Mouse (Mus musculus): ENCODE measurements around the gene Tbl1x. TPM values are rescaled to one million over a fixed set of nuclear protein-coding genes. Genes with fewer than 3 reads are reported as not detected.
A peak's percentile ranks its signal among the peaks of the same experiment; 100 is the strongest.

Tbl1x gene
- polyA plus RNA-seq (2015; fragmentation: Nextera tagmentation; extraction: Ambion mirVana) = 44.0 and 46.0 TPM in 2 replicates

DNA sequence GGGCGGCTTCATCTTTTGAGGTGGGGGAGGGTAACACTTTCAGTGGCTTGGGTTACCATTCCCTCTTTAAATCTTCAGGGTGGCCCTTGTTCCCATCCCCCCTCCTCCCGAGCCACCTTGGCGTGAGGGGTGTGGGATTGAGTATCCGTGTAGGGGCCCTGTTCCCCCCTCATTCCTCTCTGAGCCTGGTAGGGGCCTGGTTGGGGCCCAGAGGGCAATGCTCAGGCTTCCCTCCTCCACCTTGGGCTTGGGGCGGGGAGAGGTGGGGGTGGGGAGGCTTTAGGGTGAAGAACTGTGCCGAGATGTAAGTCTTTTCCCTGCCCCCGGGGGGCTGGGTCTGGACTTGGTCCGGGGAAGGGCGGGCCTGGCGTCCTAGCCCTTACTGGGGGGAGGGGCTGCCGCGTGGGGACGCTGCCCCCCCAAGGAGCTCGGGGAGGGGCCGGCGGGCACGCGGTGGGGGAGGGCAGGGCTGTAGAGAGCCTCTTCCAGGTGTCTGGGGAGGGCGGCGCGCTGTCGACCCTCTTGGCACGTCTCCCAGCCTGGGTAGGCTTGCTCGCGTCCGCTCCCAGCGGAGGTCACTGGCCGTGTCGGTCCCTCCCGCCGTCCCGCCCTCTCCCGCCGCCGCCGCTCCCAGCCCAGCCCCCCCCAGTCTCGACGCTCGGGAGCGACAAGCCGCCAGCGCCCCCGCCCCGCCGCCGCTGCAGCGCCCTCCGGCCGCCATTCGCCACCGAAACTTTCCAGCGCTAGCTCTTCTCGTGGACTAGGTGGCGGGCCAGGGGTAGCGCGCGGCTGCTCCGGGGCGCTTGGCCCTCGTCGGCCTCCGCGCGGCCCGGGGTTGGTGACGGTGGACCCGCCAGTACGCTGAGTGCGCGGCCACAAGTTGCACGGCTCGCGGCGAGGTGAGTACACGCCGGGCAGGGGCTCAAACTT is at the start of gene Tbl1x:
Gene Tbl1x (plus strand): TSS at position 643 of the 930 bp plus-strand sequence.
- peak within 1 kb of the TSS; percentile 61 for H3K4me3 ChIP-seq
- WGBS = 15% methylated on average over 36 of the region's 76 CpGs
- peak within 1 kb of the TSS; percentile 97 for H3K27ac ChIP-seq
- H3K9ac ChIP-seq = peak within 1 kb of the TSS; percentile 82
- H3K36me3 ChIP-seq = no peaks in the 10 kb centered on the region
- H3K27me3 ChIP-seq = no peaks in the 10 kb centered on the region
- H3K4me1 ChIP-seq (replicated peaks) = peaks cover 18% of the 10 kb centered on the region
- peak within 1 kb of the TSS; percentile 62 for H3K4me2 ChIP-seq
- H3K9me3 ChIP-seq = no peaks in the 10 kb centered on the region
- peak; percentile 71 for ATAC-seq (ENCODE audit: low FRiP score)

GRCm38 (mm10) chrX:77469216-77469615 is 41.6 kb upstream of the Tbl1x start:
- Histone ChIP-seq H3K4me2 (no peak overlapping the region), H3K9me3 (no peaks in the 10 kb centered on the region), H3K9ac (no peak overlapping the region), H3K4me3 (no peak overlapping the region), H3K27ac (no peak overlapping the region), H3K27me3 (no peaks in the 10 kb centered on the region), H3K4me1 (replicated peaks) (no peaks in the 10 kb centered on the region), H3K36me3 (no peaks in the 10 kb centered on the region)
- ATAC-seq (ENCODE audit: low FRiP score) = no peak
- 76% methylated on average over 1 of the region's 1 CpGs for WGBS

GRCm38 (mm10) chrX:77472858-77473257 is 38.0 kb upstream of the Tbl1x start:
- Histone ChIP-seq H3K9ac (no peak overlapping the region), H3K4me1 (replicated peaks) (no peaks in the 10 kb centered on the region), H3K9me3 (no peaks in the 10 kb centered on the region), H3K4me3 (no peak overlapping the region), H3K36me3 (no peaks in the 10 kb centered on the region), H3K4me2 (no peak overlapping the region), H3K27ac (no peak overlapping the region), H3K27me3 (no peaks in the 10 kb centered on the region)
- no peak for ATAC-seq (ENCODE audit: low FRiP score)
- 81% methylated on average over 1 of the region's 1 CpGs for WGBS

GRCm38 (mm10) chrX:77473511-77473910 is 37.3 kb upstream of the Tbl1x start:
- Histone ChIP-seq H3K4me2 (no peak overlapping the region), H3K4me1 (replicated peaks) (no peaks in the 10 kb centered on the region), H3K9me3 (no peaks in the 10 kb centered on the region), H3K27ac (no peak overlapping the region), H3K4me3 (no peak overlapping the region), H3K27me3 (no peaks in the 10 kb centered on the region), H3K9ac (no peak overlapping the region), H3K36me3 (no peaks in the 10 kb centered on the region)
- no peak for ATAC-seq (ENCODE audit: low FRiP score)
- 89% methylated on average over 1 of the region's 1 CpGs for WGBS

DNA sequence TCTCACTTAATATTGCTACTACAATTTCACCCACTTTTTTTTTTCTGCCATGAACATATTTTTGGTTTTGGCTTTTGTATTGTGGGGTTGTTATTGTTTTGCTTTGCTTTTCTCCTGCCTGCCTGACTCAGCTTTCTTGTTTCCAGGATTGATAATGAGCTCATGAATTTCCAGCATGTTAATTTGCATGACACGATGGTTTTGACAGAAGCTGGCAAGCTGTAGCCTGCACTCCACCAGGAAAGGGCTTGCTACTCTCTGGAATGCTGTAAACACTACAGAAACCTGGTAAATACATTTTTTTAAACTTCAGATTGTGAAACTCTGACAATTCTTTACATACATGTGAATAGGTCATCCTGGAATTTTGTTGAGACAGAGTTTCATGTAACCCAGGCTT is 36.3 kb upstream of the Tbl1x start:
- no peak overlapping the region for H3K27ac ChIP-seq
- no peaks in the 10 kb centered on the region for H3K9me3 ChIP-seq
- H3K4me3 ChIP-seq = no peak overlapping the region
- H3K9ac ChIP-seq = no peak overlapping the region
- WGBS = 9% methylated on average over 1 of the region's 1 CpGs
- no peaks in the 10 kb centered on the region for H3K4me1 ChIP-seq (replicated peaks)
- H3K36me3 ChIP-seq = no peaks in the 10 kb centered on the region
- ATAC-seq (ENCODE audit: low FRiP score) = no peak
- no peaks in the 10 kb centered on the region for H3K27me3 ChIP-seq
- no peak overlapping the region for H3K4me2 ChIP-seq

GRCm38 (mm10) chrX:77477526-77477925 is 33.3 kb upstream of the Tbl1x start:
- H3K9me3 ChIP-seq = no peaks in the 10 kb centered on the region
- no peak overlapping the region for H3K27ac ChIP-seq
- ATAC-seq (ENCODE audit: low FRiP score) = no peak
- H3K36me3 ChIP-seq = no peaks in the 10 kb centered on the region
- H3K4me2 ChIP-seq = no peak overlapping the region
- H3K4me1 ChIP-seq (replicated peaks) = no peaks in the 10 kb centered on the region
- H3K9ac ChIP-seq = no peak overlapping the region
- H3K27me3 ChIP-seq = no peaks in the 10 kb centered on the region
- 75% methylated on average over 2 of the region's 2 CpGs for WGBS
- H3K4me3 ChIP-seq = no peak overlapping the region

DNA sequence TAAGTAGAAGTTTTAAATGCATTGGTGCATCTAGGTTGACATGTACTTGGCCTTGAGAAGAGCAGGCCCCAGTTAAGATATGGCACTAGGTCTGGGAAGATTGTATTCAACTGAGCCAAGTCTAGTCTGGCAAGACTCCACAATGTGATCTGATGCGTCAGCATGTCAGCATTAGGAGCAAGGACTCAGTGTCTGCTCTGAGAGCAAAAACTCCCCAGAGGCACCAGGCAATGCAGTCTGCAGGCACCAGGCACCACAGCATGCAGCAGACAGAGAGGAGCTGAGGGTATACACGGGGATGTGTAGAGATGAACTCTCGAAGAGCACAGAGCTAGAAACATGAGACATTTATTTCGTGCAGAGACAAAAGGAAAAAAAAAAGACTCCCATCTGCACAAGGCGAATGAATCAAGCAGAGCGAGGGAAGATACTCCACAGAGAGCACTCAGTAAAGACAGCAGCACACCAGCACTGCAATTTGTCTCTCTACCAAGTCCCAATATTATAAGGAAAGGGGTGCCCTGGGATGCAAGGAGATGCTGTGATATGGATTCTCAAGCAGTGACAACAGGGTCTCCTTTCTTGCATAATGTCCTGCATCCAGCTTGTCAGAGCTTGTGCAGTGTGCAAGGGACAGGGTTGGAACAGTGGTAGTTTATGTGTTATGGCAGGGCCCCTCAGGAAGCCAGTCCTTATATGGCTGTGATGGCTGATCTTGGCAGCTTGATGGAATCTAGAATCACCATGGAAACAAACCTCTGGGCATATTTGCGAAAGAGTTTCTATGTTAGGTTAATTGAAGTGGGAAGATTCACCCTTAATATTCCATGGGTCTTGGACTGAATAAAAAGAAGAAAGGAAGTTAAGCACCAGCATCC is 22.7 kb upstream of the Tbl1x start:
- Histone ChIP-seq H3K27me3 (no peaks in the 10 kb centered on the region), H3K36me3 (no peaks in the 10 kb centered on the region), H3K9ac (no peak overlapping the region), H3K9me3 (no peaks in the 10 kb centered on the region), H3K4me2 (no peak overlapping the region), H3K4me1 (replicated peaks) (peaks cover 3% of the 10 kb centered on the region; the same call in 1 of the 2 replicates), H3K4me3 (no peak overlapping the region), H3K27ac (peak overlapping the region; percentile 62; the same call in 1 of the 2 replicates)
- 57% methylated on average over 7 of the region's 7 CpGs for WGBS
- peak; percentile 32 for ATAC-seq (ENCODE audit: low FRiP score)

DNA sequence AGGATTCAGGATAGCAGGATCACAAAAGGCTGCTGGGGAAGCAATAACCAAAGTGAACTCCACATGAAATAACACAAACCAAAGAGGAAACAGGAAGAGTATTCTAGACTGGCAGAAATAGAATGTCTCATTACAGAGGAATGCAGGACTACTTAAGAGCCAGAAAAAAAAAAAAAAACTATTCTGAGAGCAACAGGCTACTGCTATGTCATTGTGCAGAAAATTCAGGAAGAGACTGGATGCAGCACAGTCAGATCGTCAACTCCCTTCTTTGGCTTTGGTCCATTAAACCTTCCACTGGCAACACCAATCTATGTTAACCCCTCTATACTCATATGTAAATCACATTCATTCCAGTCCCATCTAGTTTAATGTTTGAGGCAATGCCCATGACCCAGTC is 20.7 kb upstream of the Tbl1x start:
- ATAC-seq (ENCODE audit: low FRiP score) = no peak
- WGBS = 50% methylated on average over 1 of the region's 1 CpGs
- Histone ChIP-seq H3K27ac (no peak overlapping the region), H3K4me3 (no peak overlapping the region), H3K4me2 (no peak overlapping the region), H3K27me3 (no peaks in the 10 kb centered on the region), H3K4me1 (replicated peaks) (peaks cover 3% of the 10 kb centered on the region; the same call in 1 of the 2 replicates), H3K9ac (no peak overlapping the region), H3K9me3 (peaks cover 3% of the 10 kb centered on the region; the same call in 1 of the 2 replicates), H3K36me3 (no peaks in the 10 kb centered on the region)

DNA sequence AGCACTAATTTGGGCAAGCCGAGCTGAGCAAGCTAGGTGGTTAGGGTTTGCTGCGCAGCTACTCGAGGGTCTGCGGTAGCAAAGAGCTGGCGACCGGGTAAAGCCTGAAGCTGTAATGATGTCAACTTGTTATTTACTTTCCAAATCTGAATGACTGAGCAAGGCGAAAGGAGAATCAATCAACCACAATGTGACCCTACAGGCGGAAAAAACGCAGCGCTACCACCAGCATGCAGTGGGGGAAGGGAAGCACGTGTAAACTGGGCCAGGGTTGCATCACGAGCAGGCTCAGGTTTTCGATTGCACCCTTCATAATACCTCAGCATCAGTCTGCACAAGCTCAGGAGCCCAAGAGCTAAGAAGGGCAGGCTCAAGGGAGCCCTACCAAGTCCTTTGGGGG is 1.7 kb upstream of the Tbl1x start:
- peak overlapping the region; percentile 97 for H3K27ac ChIP-seq
- H3K4me2 ChIP-seq = peak overlapping the region; percentile 62
- H3K9ac ChIP-seq = 0 out of 2 replicates have a peak overlapping the region, but pooled peaks have one; percentile 82
- peak overlapping the region; percentile 61 for H3K4me3 ChIP-seq
- H3K9me3 ChIP-seq = no peaks in the 10 kb centered on the region
- 18% methylated on average over 13 of the region's 13 CpGs for WGBS
- no peaks in the 10 kb centered on the region for H3K36me3 ChIP-seq
- ATAC-seq (ENCODE audit: low FRiP score) = peak; percentile 83
- H3K4me1 ChIP-seq (replicated peaks) = peaks cover 15% of the 10 kb centered on the region
- no peaks in the 10 kb centered on the region for H3K27me3 ChIP-seq

DNA sequence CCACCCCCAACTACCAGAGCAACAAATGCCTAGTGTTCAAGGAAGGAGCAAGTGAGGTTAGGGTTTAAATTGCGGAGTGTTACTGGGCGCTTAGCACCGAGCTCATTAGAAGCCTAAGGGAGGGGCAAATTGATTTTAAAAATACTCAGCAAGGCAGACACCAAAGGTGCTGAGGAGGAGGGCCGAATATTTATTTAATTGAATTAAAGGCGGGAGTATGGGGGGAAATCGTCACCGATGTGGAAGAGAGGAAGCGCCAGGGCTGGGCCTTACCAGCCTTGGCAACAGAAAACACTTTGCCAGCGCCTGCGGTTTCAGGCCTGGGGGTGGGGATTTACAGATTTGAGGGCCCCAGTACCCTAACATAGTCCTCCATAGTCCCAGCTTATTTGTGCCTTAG is 1.0 kb upstream of the Tbl1x start:
- WGBS = 18% methylated on average over 10 of the region's 10 CpGs
- H3K4me1 ChIP-seq (replicated peaks) = peaks cover 15% of the 10 kb centered on the region

DNA sequence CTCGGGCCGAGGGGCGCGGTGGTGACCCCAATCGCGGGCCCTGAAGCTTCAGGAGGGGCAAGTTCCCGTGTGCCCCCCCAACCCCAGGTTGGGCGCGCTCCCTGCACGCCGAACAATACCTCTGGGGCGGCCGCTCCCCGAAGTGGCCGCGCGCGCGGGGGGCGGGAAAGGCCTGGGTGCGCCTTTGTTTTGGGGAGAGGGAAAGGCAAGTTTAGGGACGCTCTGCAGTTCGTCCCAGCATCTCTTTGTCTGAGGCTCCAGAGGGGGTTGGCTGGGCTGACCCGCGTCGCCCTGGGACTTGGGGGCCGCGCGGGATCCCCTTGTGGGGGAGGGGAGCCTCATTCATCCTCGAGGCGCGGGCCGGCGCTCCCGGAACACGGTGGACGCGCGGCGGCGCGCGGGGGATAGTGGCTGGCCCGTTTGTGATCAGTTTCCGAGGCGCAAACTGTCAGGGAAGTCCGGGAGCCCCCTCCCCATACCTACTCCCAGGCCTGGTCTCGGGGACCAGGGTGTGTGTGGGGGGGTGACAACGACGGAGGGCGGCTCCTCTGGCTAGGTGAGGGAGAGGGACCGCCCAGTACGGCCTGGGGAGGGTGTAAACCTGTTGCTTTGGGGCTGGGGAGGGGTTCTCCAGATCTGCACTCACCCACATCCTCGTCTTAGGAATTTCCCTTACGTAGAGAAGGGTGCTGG is 634 bp downstream of the Tbl1x start:
- H3K4me1 ChIP-seq (replicated peaks) = peaks cover 18% of the 10 kb centered on the region
- peak overlapping the region; percentile 82 for H3K9ac ChIP-seq
- H3K27ac ChIP-seq = peak overlapping the region; percentile 97
- WGBS = 10% methylated on average over 48 of the region's 55 CpGs
- no peaks in the 10 kb centered on the region for H3K36me3 ChIP-seq
- ATAC-seq (ENCODE audit: low FRiP score) = peak; percentile 12
- H3K4me3 ChIP-seq = peak overlapping the region; percentile 61
- no peaks in the 10 kb centered on the region for H3K27me3 ChIP-seq
- peak overlapping the region; percentile 62 for H3K4me2 ChIP-seq
- H3K9me3 ChIP-seq = no peaks in the 10 kb centered on the region

More for the DNA sequence above, 1.0 kb upstream of the Tbl1x start:
- Histone ChIP-seq H3K4me2 (peak overlapping the region; percentile 62), H3K36me3 (no peaks in the 10 kb centered on the region), H3K27ac (peak overlapping the region; percentile 97), H3K4me3 (peak overlapping the region; percentile 61), H3K9me3 (no peaks in the 10 kb centered on the region), H3K27me3 (no peaks in the 10 kb centered on the region), H3K9ac (peak overlapping the region; percentile 82)
- ATAC-seq (ENCODE audit: low FRiP score) = peak; percentile 44

Data from hindbrain, embryonic 13.5 days (tissue).